Mouse (Mus musculus) testis, adult 2 months (tissue): ENCODE measurements around the gene Plcxd1. TPM values are rescaled to one million over a fixed set of nuclear protein-coding genes. Genes with fewer than 3 reads are reported as not detected.

ENCODE experiments used
- H3K27ac ChIP-seq: fragments of 200-500 bp; 2 replicates; pipeline ENCODE4 v1.5.1; 2012; ENCODE audit warnings: low read depth, low read length; ENCODE audit not compliant: control insufficient read depth, insufficient read depth
- H3K27me3 ChIP-seq: fragments of 200-500 bp; 2 replicates; pipeline ENCODE4 v1.6.1; 2012; ENCODE audit warnings: mild to moderate bottlenecking, low read length, moderate library complexity; ENCODE audit not compliant: control insufficient read depth, insufficient read depth
- H3K36me3 ChIP-seq: fragments of 200-500 bp; 2 replicates; pipeline ENCODE4 v1.6.1; 2012; ENCODE audit warnings: mild to moderate bottlenecking, low read length; ENCODE audit not compliant: control insufficient read depth, insufficient read depth
- H3K4me1 ChIP-seq: fragments of 200-500 bp; 2 replicates; pipeline ENCODE4 v1.6.1; 2012; ENCODE audit warnings: low read length; ENCODE audit not compliant: control insufficient read depth, insufficient read depth
- H3K4me3 ChIP-seq: fragments of 200-500 bp; 2 replicates; pipeline ENCODE4 v1.5.1; 2012; ENCODE audit warnings: low read depth, mild to moderate bottlenecking, low read length, moderate library complexity, mixed read lengths; ENCODE audit not compliant: control insufficient read depth
- CTCF ChIP-seq: fragments of 200-500 bp; IDR thresholded peaks from 2 replicates; pipeline ENCODE4 v1.5.1; 2012; ENCODE audit warnings: low read depth, mild to moderate bottlenecking, inconsistent platforms, low read length, moderate library complexity; ENCODE audit not compliant: control insufficient read depth, insufficient read depth, insufficient replicate concordance
- POLR2A ChIP-seq: fragments of 200-500 bp; IDR thresholded peaks from 2 replicates; pipeline ENCODE4 v1.6.1; 2012; ENCODE audit warnings: low read depth, mild to moderate bottlenecking, inconsistent platforms, low read length, moderate library complexity; ENCODE audit not compliant: control insufficient read depth
- polyA plus RNA-seq: library from polyadenylated mRNA; depleted of rRNA; stranded (reverse); fragments of >200 nt; gene quantifications from 2 replicates; pipeline ENCODE4 v1.2.3, GENCODE M21; 2012

Plcxd1 gene
- polyA plus RNA-seq, 1 experiment = 1.2 TPM

DNA sequence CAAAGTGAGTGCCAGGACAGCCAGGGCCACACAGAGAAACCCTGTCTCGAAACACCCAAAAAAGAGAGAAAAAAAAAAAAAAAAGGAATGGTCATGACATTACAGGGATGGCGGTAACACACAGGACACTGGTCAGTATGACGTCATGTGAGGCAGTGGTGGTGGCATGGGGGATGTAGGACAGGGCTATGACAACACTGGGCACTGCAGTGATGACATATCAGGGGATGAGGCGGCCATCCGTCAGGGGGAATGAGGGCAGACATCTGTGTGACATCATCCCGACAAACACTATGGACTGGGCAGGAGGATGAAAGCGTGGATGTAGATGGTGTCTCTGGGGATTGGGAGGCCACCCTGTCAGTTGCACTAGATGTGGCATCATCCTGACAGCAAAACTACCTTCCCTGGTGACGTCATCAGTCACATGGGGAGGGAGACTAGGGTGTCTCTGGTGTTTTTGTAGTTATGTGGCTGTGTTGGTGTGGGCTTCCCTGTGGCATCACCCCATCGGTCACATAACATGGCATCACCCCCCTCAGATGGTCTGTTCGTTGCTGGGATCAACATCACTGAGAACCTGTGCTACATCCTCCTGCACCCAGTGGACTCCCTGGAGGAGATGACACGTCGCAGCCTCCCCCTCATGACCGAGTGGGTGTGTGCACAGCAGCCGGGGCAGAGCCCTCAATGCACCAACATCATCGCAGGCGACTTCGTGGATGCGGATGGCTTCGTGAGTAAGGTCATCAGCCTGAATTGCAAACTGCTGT, 3.3 kb downstream of the Plcxd1 start:
- TF ChIP-seq POLR2A = no peak
- TF ChIP-seq CTCF = no peak
- no peaks in the 10 kb centered on the region for H3K36me3 ChIP-seq
- H3K27me3 ChIP-seq = no peaks in the 10 kb centered on the region

DNA sequence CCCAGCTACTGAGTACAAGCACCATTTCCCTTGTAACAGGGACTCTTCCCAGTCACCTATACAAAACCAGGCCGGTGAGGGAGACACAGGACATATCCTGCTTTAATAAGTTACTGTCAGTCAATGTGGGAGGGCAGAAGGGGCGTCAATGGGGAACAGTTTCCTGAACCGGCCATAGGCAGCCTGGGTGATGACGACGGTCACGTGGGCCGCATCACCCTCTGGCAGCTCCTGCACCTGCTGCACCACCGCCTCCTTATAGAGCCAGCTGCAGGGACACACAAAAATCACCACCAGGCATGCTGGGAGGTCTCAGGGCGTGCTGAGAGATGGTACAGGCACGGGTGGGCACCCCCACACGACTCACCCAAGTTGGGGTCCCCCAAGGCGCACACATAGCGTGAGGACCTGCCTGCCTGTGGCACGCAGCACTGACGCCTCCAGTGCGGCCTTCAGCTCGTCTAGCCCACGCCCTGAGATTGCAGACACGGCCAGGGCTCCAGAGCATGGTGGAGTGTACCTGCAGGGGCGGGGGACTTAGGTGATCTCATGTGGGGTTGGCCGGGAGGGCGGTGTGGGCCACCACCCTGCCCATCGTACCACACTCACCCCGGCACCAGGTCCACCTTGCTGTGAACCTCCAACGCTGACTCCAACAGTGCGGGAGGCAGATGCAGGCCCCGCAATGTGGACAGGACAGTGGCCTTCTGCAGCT, 4.3 kb downstream of the Plcxd1 start:
- TF ChIP-seq POLR2A (no peak), CTCF (no peak)
- no peaks in the 10 kb centered on the region for H3K27me3 ChIP-seq
- H3K4me3 ChIP-seq = no peak overlapping the region

More for the DNA sequence above, 3.3 kb downstream of the Plcxd1 start:
- Histone ChIP-seq H3K4me1 (peaks cover 25% of the 10 kb centered on the region), H3K27ac (no peak overlapping the region), H3K4me3 (no peak overlapping the region)

DNA sequence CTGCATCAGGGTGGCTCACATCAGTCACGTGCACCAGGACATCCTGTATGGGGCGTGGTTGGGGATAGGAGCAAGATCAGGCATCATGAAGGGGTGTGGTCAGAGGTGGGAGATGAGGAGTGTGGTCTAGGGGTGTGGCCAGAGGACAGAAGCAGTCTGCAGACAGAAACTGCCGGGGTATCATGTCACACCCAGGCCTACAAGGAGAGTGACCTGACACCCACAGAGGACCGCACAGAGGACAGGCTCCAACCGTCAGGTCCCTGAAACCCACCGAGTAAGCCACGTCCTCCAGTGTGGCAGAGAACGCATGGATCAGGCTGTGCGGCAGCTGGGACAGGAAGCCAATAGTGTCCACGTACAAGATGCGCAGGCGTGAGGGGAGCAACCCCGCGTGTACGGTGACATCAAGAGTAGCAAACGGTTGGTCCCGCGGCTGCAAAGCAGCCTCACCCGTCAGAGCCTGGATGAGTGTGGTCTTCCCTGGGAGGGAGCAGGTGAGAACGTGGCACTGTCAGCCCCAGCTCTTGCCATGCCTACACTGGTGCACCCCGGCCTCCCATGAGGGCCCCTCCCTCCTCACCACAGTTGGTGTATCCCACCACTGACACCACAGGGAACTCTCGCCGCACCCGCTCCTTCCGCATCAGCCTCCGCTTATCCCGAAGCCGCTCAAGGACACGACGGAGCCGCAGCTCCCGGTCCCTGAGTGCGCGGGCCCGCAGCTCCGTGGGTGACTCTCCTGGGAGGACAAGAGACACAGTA, 5.0 kb downstream of the Plcxd1 start:
- H3K27me3 ChIP-seq = no peaks in the 10 kb centered on the region
- H3K4me1 ChIP-seq = peaks cover 25% of the 10 kb centered on the region
- H3K36me3 ChIP-seq = no peaks in the 10 kb centered on the region
- no peak overlapping the region for H3K27ac ChIP-seq
- TF ChIP-seq CTCF = no peak
- TF ChIP-seq POLR2A = no peak
- no peak overlapping the region for H3K4me3 ChIP-seq

More for the DNA sequence above, 4.3 kb downstream of the Plcxd1 start:
- H3K27ac ChIP-seq = no peak overlapping the region
- H3K36me3 ChIP-seq = no peaks in the 10 kb centered on the region
- peaks cover 25% of the 10 kb centered on the region for H3K4me1 ChIP-seq

DNA sequence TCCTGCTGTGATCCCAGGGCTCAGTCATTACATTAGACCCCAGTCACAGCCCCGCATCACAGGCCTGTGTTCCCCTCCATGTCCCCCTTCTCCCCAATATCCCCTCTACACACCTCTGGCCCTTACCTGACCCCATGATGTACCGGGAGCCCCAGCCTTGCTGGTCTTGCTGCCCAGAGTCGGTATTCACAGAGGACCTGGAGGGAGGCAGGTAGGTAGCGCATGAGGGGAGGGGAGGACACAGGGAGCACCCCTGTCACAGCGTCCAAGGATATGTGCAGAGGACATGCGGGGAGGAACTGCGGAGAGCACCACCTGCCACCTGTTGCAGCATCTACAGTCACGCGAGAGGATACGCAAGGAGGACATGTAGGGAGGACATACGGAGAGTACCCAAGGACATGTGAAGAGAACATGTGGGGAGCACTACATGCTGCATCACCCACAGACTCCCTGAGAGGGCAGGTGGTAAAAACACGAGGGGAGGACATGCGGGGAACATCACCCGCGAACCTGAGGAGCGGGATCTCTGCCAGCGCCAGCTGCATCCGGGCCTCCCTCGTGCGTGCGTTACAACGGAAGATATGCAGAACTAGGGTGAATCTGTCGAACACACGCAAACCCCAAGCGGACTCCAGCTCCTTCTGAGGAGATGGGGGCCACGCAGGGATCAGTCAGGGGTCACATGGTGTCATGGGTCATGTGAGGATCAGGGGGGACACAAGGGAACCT, 6.5 kb downstream of the Plcxd1 start:
- Histone ChIP-seq H3K4me3 (no peak overlapping the region), H3K4me1 (peaks cover 18% of the 10 kb centered on the region), H3K27ac (no peak overlapping the region), H3K36me3 (no peaks in the 10 kb centered on the region), H3K27me3 (no peaks in the 10 kb centered on the region)
- no peak for TF ChIP-seq CTCF
- TF ChIP-seq POLR2A = 0 out of 2 replicates have a peak, but pooled peaks have one; percentile 3

DNA sequence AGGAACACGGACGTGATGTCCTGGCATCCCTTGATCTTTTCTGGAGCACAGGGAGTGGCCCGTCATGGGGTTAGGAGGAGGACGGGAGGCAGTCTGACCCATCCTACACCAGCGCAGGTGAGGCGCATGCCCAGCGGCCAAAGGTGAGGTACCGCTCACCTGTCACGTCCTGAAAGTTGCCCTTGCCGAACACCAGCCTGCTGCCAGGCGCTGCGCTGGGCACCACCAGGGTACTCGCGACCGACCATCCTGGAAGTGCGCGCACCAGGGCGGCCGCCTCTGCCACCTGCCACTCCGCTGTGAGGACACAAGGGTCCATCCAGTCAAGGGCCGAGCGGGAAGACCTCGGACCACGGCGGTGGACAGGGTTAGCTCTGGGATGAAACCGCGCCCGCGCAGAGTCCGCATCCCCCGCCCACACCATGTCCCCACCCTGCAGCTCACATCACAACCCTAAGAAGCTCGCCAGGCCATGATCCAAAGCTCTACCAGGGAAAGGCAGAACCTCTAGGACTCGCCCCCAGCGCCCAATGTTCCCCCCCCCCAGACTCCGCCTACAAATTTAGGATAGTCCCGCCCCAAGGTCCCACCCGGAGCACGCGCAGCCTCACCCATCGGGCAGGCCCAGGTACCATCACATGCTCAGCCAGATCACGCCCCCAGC, 7.3 kb downstream of the Plcxd1 start:
- H3K27me3 ChIP-seq = no peaks in the 10 kb centered on the region
- TF ChIP-seq POLR2A = no peak
- no peak for TF ChIP-seq CTCF
- peak overlapping the region; percentile 94 for H3K4me3 ChIP-seq
- peaks cover 16% of the 10 kb centered on the region for H3K4me1 ChIP-seq
- H3K27ac ChIP-seq = peak overlapping the region; percentile 86
- no peaks in the 10 kb centered on the region for H3K36me3 ChIP-seq

DNA sequence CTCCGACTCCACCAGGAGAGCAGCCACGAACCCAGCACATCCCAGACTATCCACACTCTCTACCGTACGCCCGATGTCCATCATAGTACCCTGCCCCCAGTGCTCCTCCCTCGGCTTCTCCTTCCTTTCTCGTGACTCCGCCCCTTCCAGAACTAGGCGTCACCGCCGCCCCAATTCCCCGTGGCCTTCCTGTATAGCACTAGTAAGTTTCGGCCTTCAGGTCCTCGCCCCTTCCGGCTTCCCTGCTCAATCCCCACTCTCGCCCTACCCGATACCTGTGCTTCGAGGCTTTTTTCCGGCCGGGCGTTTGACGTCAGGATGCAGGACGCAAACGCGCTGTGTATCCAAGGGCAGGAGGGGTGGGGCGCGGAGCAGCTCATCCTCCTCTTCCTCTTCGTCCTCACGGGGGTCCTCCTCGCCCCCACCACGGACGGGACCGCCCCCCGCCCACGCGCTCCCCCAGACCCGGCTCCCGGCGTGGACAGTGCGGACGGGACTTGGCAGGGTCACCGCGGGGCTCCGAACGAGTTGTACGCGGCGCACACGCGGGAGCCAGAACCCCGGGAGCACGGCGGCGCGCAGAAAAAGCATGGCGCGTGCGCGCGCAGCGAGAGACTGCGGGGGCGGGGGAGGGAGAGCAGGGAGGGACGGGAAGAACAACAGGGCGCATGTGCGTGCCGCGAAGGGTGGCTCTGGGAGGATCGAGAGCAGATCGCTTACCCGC, 8.0 kb downstream of the Plcxd1 start, which contains the start of gene Gtpbp6:
Gtpbp6 (minus strand) TSS at position 617 of the 724 bp plus-strand sequence.
- H3K4me1 ChIP-seq = peaks cover 11% of the 10 kb centered on the region
- H3K27ac ChIP-seq = peak within 1 kb of the TSS; percentile 86
- no peaks in the 10 kb centered on the region for H3K36me3 ChIP-seq
- peak within 1 kb of the TSS; percentile 94 for H3K4me3 ChIP-seq
- H3K27me3 ChIP-seq = no peaks in the 10 kb centered on the region
- TF ChIP-seq POLR2A = peak; percentile 52
- no peak for TF ChIP-seq CTCF
